Mouse (Mus musculus) limb, embryonic 14.5 days (tissue): Measurements from ENCODE around the gene Tns4. TPM values are rescaled to one million over a fixed set of nuclear protein-coding genes. Genes with fewer than 3 reads are reported as not detected.

ENCODE experiments used
- ATAC-seq: fragments of 200-750 bp; cut with Nextera tagmentation; 2 replicates; pipeline ENCODE4 v1.8.0; 2017; ENCODE audit warnings: low read depth, moderate number of reproducible peaks, moderate TSS enrichment; ENCODE audit not compliant: low FRiP score
- DNase-seq: peaks from one replicate; pipeline ENCODE4 v3.0.0-alpha.2; 2015; ENCODE audit warnings: low spot score
- H3K27ac ChIP-seq: fragments of 300-500 bp; sonication (generic); replicated peaks from 2 replicates; pipeline ENCODE4 v1.5.1; 2014; ENCODE audit warnings: low read depth, mild to moderate bottlenecking, low read length, moderate library complexity, mixed read lengths
- H3K27me3 ChIP-seq: fragments of 300-500 bp; sonication (generic); 2 replicates; pipeline ENCODE4 v1.6.1; 2014; ENCODE audit warnings: low read length, mixed read lengths; ENCODE audit not compliant: control insufficient read depth, insufficient read depth
- H3K36me3 ChIP-seq: fragments of 300-500 bp; sonication (generic); 2 replicates; pipeline ENCODE4 v1.6.1; 2014; ENCODE audit warnings: mild to moderate bottlenecking, low read length, moderate library complexity, mixed read lengths; ENCODE audit not compliant: control insufficient read depth, insufficient read depth
- H3K4me1 ChIP-seq: fragments of 300-500 bp; sonication (generic); 2 replicates; pipeline ENCODE4 v1.6.1; 2014; ENCODE audit warnings: antibody characterized with exemption, low read length, mixed read lengths; ENCODE audit not compliant: control insufficient read depth, insufficient read depth
- H3K4me2 ChIP-seq: fragments of 300-500 bp; sonication (generic); replicated peaks from 2 replicates; pipeline ENCODE4 v1.6.1; 2014; ENCODE audit warnings: low read depth, mild to moderate bottlenecking, low read length, moderate library complexity; ENCODE audit not compliant: severe bottlenecking
- H3K4me3 ChIP-seq: fragments of 300-500 bp; sonication (generic); replicated peaks from 2 replicates; pipeline ENCODE4 v1.5.1; 2014; ENCODE audit warnings: low read length
- H3K9ac ChIP-seq: fragments of 300-500 bp; sonication (generic); 2 replicates; pipeline ENCODE4 v1.6.1; 2014; ENCODE audit warnings: mild to moderate bottlenecking, low read depth, low read length, moderate library complexity; ENCODE audit not compliant: severe bottlenecking
- H3K9me3 ChIP-seq: fragments of 300-500 bp; sonication (generic); 2 replicates; pipeline ENCODE4 v1.6.1; 2016; ENCODE audit warnings: low read length; ENCODE audit not compliant: control insufficient read depth
- POLR2A ChIP-seq: fragments of 200-500 bp; IDR thresholded peaks from 2 replicates; pipeline ENCODE4 v1.8.0; 2012; ENCODE audit warnings: inconsistent platforms, mild to moderate bottlenecking, moderate library complexity, borderline replicate concordance; ENCODE audit not compliant: insufficient read depth, insufficient read length; ENCODE audit errors: extremely low read depth
- WGBS: fragments of 180-500 bp; shearing (Covaris S2); extraction: QIAGEN DNeasy Blood & Tissue Kit; methylation state at CpG from one replicate; pipeline ENCODE4 v1.1.7; 2014; 5-methylcytosine and 5-hydroxymethylcytosine counted together
- polyA plus RNA-seq, 2 experiments: library from polyadenylated mRNA; depleted of rRNA in 1 of 2; stranded (reverse) in 1 of 2; unstranded in 1 of 2; fragments of >200 nt; fragmentation: Nextera tagmentation in 1 of 2; extraction: Ambion mirVana in 1 of 2; gene quantifications; 2 replicates each; pipeline versions ENCODE4 v1.2.1 to v1.2.3; 2012 to 2014

The Tns4 gene
- polyA plus RNA-seq, 2 experiments, result 1.6 to 2.5 TPM

- Histone ChIP-seq H3K27ac (0 out of 2 replicates have a peak overlapping the region, but pooled peaks have one; percentile 13), H3K9ac (no peak overlapping the region), H3K27me3 (no peaks in the 10 kb centered on the region), H3K36me3 (no peaks in the 10 kb centered on the region), H3K4me3 (no peak overlapping the region), H3K9me3 (no peaks in the 10 kb centered on the region), H3K4me1 (peaks cover 29% of the 10 kb centered on the region), H3K4me2 (no peak overlapping the region)
- no peak for TF ChIP-seq POLR2A
- ATAC-seq (no peak), DNase-seq (no peak)
- 73% methylated on average over 8 of the region's 8 CpGs for WGBS
Measured at GRCm38 (mm10) chr11:99101693-99102092, 12.6 kb upstream of the Tns4 start.

GRCm38 (mm10) chr11:99100215-99100614 lies 11.1 kb upstream of the Tns4 start:
- DNase-seq (no peak), ATAC-seq (no peak)
- Histone ChIP-seq H3K27me3 (no peaks in the 10 kb centered on the region), H3K4me1 (peaks cover 24% of the 10 kb centered on the region), H3K4me3 (no peak overlapping the region), H3K4me2 (no peak overlapping the region), H3K9me3 (no peaks in the 10 kb centered on the region), H3K36me3 (no peaks in the 10 kb centered on the region), H3K27ac (no peak overlapping the region), H3K9ac (no peak overlapping the region)
- 84% methylated on average over 5 of the region's 5 CpGs for WGBS
- TF ChIP-seq POLR2A, result no peak

- Histone ChIP-seq H3K36me3 (no peaks in the 10 kb centered on the region), H3K9me3 (no peaks in the 10 kb centered on the region), H3K4me1 (peaks cover 27% of the 10 kb centered on the region), H3K9ac (no peak overlapping the region), H3K4me2 (no peak overlapping the region), H3K27ac (0 out of 2 replicates have a peak overlapping the region, but pooled peaks have one; percentile 7), H3K4me3 (no peak overlapping the region), H3K27me3 (no peaks in the 10 kb centered on the region)
- ATAC-seq, result no peak
- 75% methylated on average over 7 of the region's 7 CpGs for WGBS
- TF ChIP-seq POLR2A, result no peak
- no peak for DNase-seq
Measured at GRCm38 (mm10) chr11:99099516-99099915, 10.4 kb upstream of the Tns4 start.

- WGBS, result 90% methylated on average over 9 of the region's 9 CpGs
- 0 out of 2 replicates have a peak overlapping the region, but pooled peaks have one; percentile 28 for H3K27ac ChIP-seq
- no peaks in the 10 kb centered on the region for H3K27me3 ChIP-seq
- ATAC-seq (no peak), DNase-seq (no peak)
- peaks cover 27% of the 10 kb centered on the region for H3K4me1 ChIP-seq
- no peak for TF ChIP-seq POLR2A
- no peak overlapping the region for H3K4me2 ChIP-seq
- no peak overlapping the region for H3K9ac ChIP-seq
- no peaks in the 10 kb centered on the region for H3K9me3 ChIP-seq
- no peaks in the 10 kb centered on the region for H3K36me3 ChIP-seq
- H3K4me3 ChIP-seq, result no peak overlapping the region
Measured at GRCm38 (mm10) chr11:99098924-99099323, 9.8 kb upstream of the Tns4 start.

DNA sequence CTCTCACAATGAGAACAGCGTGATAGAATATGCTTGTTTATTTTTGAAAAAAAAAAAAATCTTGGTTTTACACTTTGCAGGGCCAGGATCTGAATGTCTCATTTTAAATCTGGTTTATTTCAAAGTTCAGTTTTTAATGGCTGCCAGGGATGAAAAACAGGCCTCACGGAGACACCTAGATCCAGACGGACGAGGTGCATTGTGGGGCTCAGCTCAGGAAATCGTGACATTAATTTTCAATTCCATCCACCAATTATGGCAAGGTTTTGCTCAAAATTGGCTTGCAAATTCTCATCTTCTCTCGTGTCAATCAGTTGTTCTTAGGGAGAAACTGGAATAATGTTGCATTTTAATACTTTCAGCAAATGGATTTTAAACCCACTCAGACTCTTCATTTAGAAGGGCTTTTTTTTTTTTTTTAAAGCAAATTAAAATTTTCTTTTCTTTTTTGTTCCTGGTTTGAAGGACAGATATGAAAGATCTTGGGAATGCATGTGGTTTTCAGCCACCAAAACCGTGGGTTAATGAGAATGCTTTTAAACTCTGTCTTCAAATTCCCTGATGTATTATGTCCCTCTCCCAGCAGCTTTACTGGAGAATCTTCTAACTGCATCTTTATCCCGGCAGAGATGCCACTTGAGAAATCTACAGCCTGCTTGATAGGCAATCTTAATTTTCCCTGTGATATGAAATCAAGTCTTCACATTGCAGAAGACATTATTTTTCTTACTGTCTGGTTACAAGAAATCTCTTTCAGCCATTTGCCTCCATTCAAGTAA lies 8.1 kb upstream of the Tns4 start:
- ATAC-seq (peak; percentile 38; the same call in 1 of the 2 replicates), DNase-seq (no peak)
- H3K36me3 ChIP-seq, result no peaks in the 10 kb centered on the region
- H3K4me2 ChIP-seq, result no peak overlapping the region
- TF ChIP-seq POLR2A, result no peak
- peak overlapping the region; percentile 23; the same call in 1 of the 2 replicates for H3K27ac ChIP-seq
- peaks cover 27% of the 10 kb centered on the region for H3K4me1 ChIP-seq
- no peak overlapping the region for H3K9ac ChIP-seq
- no peak overlapping the region for H3K4me3 ChIP-seq
- H3K9me3 ChIP-seq, result no peaks in the 10 kb centered on the region
- no peaks in the 10 kb centered on the region for H3K27me3 ChIP-seq
- 30% methylated on average over 8 of the region's 8 CpGs for WGBS
